Mouse (Mus musculus): ENCODE measurements around the gene Myo7a.

Gene Myo7a

DNA sequence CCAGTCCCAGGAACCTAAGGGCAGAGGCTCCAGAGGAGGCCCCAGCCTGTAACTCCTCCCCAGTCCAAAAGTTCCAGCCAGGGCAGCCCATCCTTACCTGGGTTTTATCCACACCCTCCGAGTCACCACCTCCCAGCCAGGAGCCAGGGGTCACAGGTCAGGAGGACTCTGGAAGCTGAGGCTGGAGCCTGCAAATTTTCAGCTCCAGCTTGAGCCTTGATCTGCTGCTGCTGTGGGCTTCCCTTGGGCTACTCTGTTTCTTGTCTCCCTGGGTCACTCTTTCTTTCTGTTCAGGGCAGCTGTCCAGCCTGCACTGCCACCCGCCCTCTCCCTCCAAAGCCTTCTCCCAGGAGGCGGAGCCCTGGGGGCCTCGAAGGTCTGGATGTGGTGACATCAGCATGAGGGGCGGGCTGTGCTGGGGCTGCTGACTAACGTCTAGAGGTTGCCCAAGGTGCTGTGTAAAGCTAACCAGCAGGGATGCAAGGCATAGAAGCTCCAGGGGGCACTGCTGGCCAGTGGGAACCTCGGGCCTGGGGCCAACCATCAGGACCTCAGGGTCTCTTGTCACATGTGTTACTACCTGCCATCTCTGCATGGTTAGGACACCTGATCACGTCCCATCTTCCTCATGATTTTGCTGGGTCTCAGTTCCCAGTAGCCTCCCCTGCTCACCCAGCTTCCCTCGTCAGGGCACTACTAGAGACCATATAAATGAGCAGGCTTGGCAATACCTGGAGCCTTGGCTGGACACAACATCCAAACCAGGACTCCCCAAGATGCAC lies at the start of gene Myo7a:
Myo7a (minus strand) TSS at position 346 of the 782 bp plus-strand sequence.
- peak; percentile 90 for DNase-seq

DNA sequence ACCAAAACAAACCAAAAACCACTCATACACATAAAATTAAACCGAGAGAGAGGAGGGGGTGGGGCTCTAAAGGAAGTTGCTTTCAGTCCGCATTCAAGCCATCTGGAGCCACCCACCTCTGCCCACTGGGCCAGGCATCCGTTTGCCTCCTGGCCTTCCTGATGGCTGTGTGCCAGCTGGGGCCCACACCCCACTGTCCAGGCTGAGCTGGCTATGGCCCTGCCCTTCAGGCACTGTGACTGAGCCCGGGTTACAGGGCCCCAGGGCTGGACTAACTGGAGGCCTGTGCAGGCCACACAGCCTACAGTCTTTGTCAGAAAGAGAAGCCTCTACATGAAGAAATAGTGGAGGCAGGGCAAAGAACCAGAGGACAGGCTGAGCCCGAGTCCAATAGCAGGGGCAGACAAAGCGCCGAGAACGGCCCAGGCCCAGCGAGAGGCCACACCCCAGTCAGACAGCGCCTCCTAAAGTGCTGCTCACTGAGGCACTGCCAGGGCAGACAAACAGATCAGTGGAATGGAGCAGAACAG lies 45.7 kb upstream of the Myo7a start:
- no peak for DNase-seq

DNA sequence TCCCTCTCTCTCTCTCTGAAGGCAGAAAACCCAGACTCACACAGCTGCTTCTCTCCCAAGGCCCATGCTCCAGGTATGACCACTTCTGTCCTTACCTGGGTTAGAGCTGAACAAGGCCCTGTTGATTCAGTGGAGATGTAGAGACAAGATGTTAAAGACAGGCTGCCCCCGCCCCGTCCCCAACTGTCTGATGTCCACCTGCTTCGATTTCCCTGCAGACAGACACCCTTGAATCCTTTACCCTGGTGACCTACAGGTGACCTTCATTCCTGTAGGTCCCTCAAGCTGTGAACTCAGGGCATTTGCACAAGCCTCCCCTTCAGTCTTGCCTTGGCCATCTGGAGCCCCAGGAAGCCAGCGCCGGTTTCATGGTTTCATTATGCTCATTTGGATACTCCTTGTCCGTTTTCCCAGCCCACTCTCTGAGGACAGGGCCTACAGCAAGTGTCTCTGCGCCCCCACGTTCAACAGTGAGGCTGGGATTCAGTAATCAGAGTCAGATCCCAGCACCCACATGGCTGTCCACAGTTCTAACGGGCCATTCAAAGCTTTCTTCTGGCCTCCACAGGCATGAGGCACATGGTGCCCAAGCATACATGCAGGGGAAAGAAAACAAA lies 45.2 kb upstream of the Myo7a start:
- no peak for DNase-seq

DNA sequence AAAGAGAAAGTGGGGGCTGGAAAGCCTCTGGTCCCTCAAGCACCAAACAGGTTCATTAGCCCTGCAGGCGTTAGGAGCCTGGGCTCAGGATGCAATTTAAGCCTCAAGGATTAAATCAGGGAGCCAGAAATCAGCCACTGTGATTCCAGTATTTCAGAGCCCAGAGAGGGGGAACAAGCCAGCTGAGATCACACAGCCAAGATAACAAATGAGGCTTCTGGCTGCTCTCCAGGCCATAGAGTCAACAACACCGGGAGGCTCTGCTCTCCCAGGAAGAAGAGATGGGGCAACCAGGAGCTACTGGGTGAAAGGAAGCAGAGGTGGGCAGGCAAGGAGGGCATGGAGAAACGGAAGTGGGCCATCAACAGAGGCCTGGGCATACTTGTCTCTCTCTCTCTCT lies 44.4 kb upstream of the Myo7a start:
- no peak for DNase-seq

DNA sequence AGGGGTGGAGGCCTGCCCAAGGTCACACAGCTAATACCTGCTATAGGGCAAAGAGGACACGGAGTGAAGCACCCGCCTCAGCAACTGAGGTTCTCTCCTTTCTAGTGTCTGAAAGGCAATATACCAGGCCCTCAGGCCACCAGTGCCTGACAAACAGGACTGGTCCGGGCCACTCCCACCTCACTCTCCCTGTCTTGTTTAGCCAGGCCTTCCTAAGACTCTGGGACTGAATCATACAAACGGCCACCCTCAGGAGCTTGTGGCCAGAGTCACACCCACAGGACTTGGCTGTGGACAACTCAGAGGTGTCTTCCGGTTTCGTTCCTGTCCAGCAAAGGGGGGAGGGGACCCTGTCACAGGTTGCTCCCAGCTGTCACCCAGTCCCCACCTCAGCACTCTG lies 42.9 kb upstream of the Myo7a start:
- no peak for DNase-seq

DNA sequence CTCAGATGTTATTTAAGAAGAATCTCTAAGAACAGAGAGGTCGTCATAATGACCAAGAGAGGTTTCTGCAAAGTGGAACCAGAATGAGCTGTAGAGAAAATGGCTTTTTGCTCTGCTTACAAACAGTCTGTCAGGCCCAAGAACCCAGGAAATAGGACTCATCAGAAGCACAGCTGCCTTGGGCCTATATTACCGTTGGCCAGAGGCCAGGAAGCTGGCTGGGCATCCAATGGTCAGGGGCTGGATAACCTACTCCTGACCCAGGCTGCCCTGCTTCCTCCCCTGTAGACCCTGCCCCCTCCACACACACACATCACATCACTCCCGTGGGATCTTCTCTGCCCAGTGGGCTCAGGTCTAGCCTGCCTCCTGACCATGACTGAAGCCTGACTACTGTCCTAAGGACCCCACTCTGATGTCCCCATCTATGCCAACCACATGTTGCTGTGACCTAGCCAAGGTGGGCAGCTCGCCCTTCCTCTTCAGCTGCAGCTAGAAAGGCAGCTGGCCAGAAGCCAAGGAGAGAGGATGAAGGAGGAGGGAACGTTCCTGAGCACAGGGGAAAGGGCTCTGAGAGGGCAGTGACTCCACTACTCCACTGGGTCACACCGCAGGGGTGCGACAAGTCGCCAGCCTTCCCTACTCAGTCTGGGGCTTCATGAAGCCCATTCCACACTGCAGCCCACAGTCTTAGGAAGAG lies 40.9 kb upstream of the Myo7a start:
- DNase-seq = no peak

DNA sequence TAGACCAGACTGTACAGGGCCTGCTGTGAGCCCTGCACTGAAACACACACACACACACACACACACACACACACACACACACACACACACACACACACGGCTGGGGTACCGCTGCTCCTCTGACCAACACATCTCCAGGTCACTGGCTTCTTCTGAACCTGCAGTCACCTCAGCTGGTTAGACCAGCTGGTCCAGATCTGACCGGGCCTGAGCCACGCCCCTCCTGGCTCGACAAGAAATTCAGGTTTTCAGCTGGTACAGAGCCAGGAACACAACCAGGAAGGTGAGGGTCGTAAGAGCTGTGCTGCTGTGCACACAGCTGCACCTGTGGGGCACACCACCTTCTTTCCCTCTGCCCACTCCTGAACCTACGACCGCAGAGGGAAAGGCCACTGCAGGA lies 39.2 kb upstream of the Myo7a start:
- DNase-seq = peak; percentile 80

DNA sequence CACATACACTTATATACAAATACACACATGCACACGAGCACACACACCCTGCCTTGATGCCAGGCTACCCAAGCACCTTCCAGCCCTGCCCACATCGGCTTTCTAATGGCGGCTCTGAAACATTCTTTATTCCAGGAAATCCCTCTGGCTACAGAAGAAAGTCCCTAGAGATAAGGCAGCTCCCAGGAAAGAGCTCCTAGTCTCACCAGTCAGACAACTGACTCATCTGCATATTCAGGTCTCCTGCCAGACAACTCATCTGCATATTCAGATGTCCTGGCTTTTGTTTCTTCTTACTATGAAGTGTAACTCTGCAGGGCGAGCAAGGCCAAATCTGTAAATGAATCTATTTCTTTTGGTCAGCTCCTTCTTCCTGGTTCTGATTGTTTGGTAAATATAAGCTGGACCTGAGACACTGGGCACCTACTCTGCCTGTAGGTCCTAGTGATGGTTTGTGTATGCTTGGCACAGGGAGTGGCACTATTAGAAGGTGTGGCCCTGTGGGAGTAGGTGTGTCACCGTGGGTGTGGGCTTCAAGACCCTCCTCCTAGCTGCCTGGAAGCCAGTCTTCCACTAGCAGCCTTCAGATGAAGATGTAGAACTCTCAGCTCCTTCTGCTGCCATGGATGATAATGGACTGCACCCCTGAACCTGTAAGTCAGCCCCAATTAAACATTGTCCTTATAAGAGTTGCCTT lies 38.5 kb upstream of the Myo7a start:
- no peak for DNase-seq

DNA sequence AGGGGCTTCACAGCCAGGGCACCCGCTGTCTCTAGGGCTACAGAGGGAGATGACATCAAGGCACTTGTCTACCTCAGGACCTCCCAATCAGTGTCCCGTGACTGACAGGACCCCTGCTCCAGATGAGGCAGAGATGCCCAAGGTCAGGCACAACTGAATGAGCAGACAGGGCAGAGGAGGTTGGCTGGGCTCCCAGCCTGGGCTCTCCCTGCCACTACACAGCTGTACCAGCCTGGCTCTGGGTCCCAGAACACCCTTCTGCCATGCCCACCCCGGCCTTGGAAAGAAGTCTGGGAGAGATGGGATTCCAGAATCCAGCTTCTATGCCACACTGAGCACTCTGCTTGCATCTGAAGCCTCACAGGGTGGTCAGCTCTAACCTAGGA lies 36.9 kb upstream of the Myo7a start:
- DNase-seq = no peak

DNA sequence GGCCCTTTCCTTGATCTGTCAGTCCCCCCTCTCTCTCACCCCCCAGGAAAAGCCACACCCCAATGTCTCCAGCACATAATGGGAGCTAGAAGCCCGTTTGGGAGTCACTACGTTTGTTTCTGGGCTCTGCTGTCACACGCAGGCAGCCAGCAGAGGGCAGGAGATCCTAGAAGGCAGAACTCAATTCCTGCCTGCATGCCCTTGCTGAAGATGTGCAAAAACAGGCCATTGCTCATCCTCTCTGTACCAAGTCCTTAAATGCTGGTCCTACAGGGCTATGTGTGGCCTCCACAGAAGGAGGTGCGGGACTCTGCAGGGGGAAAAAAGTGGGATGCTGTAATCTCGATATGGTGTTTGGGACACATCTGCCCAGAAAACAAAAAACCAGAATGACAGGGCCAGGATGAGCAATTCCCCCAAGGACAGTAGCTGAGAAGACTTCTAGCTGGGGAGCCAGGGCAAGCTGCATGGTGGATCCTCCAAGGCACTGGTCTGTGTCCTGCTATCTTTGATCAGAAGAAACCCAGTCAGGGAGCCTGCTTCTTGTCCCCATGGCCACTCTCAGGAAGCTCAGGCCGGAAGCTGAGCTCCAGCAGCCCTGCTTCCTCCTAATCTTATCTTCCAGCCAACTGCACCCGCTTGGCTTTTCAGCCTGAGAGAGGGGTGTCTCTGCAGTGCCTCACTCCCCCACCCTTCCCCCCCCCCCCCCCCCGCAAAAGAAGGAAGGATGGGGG lies 36.4 kb upstream of the Myo7a start:
- DNase-seq = peak; percentile 76

DNA sequence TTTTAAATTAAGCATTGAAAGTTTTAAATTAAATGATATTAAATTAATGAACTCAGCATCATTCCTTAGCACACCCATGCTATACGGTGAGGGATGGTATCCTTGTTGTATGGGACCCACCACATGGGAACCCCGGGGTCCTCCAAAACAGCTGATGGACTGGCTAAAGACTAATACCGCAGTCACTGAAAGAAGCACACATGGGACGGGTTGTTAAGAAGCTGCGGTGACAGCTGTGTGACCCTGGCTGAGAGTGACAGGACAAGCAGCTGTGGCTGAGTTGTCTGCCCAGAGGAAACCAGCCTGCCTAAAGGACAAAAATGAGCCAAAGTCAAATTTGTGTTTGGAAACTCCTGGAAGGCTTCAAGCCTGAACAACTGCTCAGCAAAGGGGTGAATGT lies 34.6 kb upstream of the Myo7a start:
- no peak for DNase-seq

DNA sequence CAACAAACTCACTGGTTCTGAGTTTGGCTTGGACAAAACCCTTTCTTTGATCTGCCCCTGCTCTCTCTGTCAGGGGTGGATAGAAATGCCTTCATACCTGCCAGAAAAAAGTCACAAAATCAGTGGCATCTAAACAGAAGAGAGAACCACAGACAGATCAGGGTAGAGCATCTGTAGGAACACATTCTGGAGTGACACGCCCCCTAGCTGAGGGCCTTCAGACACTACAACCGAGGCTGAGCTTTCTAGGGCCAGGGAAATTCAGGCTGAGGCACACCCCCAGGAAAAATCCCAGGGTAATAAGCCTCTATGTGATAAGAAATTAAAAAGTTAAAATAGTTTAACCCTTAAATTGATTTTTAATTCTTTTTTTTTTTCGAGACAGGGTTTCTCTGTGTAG lies 34.0 kb upstream of the Myo7a start:
- no peak for DNase-seq

DNA sequence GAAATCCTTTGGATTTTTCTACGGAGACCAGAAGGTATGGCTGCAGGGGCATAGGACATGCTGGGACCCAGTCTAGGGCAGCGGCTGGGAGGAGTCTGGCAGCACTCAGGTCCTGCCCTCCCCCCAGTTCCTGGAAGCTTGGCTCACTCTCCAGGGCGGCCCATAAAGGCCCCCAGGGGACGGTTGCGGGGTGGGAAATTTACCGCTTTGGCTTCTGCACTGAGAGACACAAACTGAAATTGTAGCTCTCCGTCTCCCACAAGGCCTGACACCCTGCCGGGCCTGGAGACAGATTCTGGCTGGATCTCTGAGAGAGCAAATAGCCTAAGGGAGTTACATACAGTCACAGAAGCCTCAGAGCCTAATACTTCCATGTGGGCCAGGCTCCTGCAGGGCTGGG lies 33.1 kb upstream of the Myo7a start:
- no peak for DNase-seq

DNA sequence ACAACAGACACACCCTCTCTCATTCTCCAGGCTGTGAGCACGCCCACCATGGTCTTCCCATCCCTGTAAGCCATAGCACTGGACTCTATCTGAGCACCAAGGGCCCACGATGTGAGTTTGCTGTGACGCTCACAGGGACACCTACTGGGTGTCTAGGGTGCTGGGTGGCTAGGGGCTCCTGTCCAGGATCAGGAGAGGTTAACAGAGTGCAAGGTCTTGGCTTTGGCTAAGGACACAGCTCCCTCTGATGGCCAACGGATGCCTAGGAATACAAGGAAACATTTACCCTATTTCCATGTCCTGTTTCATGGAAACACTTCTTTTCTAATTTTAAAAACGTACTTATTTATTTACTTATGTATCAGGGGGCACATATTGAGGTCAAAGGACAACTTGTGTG lies 31.2 kb upstream of the Myo7a start:
- DNase-seq = no peak

DNA sequence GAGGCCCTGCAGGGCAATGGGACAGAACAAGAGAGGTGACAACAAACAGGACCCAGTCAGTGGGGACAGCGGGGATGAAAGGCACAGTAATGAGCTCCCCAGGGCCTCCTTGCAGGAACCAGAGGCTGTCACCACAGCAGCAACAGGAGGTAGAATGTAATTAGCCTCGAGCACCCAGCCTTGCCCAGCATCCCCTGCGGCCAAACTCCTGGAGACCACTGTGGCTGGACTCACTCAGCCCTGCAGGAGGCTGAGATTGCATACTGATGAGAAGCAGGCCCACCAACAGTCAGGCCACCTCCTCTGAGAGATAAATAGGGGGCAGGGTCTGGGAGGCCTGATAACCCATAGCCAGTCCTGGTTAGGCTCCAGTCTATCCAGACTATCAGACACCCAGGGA lies 30.5 kb upstream of the Myo7a start:
- no peak for DNase-seq

DNA sequence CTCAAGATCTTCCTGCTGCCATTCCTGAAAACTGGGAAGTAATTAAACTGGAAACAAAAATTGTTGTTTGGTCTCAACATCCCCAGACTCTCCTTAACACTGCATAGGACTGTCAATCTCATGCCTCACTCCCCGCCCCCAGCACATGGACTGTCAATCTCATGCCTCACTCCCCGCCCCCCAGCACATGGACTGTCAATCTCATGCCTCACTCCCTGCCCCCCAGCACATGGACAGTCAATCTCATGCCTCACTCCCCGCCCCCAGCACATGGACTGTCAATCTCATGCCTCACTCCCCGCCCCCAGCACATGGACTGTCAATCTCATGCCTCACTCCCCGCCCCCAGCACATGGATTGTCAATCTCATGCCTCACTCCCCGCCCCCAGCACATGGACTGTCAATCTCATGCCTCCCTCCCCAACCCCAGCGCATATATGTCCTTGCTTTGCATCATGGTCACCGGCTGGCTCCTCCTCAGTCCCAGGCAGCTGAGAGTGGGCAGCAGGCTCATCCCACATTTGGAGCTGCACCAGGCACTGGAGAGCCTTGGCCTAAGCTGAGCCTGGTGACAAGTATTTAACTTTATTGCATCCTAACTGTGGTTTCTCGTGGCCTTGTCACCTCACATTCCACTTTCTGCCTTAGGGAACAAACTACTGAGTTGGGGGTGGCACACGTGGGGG lies 29.5 kb upstream of the Myo7a start:
- DNase-seq = no peak

DNA sequence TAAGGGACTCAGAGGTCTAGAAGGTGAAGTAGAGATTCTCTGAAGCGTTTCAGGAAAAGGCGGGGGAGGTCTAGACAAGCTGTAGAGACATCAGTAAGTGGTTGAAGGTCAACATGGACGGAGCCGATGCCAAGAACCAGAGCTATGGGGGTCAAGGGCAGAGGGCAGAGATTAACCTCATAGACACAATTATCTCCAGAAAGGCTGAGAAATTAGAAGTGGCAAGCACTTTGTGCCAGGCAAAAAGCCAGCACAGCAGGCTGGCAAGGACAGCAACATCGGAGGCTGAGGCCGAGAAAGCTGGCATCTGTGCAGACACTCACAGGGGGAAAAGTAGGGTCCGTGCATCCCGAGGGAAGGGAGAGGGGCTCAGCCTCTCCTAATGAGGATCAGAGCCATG lies 28.4 kb upstream of the Myo7a start:
- peak; percentile 90 for DNase-seq

DNA sequence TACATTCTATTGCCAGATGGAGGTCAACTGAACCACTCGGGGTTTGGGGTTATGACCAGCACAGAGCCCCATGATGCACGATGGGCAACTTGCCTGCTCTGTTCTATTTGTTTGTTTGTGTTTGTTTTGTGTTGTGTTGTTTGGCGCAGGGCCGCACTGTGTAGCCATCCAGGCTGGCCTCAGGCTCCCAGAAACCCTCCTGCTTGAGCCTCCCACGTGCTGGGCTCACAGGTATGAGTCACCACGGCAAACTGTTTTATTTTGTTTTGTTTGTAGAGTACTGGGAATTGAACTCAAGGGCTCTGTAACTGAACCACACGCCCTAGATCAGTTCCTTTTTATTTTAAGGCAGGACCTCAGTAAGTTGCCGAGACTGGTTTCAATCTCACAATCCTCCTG lies 27.1 kb upstream of the Myo7a start:
- no peak for DNase-seq

DNA sequence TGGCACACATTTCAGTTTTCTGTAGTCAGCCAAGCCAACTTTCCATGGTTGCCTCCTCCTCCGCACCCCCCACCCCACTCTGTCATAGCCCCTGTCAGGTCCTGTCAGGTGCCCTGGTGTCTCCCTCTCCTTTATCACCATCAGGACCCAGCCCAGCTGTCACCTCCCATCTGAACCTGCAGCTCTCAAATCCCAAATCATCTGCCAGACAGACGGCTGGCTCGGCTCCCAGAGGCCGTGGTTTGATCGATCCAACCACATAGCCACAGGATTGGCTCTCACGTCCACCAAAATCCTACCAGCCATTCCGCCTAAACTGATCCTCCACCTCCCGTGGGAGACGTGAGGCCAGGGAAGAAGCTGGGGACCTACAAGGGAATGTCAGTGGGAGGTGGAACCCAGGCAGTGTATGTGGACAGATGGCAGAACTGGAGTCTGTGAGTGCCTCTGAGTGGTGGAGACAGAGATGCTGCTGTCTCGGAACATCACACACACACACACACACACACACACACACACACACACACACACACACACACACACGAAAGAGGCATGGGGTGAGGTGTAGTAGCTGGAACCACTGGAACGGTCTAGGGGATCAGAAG lies 26.6 kb upstream of the Myo7a start:
- DNase-seq = no peak

DNA sequence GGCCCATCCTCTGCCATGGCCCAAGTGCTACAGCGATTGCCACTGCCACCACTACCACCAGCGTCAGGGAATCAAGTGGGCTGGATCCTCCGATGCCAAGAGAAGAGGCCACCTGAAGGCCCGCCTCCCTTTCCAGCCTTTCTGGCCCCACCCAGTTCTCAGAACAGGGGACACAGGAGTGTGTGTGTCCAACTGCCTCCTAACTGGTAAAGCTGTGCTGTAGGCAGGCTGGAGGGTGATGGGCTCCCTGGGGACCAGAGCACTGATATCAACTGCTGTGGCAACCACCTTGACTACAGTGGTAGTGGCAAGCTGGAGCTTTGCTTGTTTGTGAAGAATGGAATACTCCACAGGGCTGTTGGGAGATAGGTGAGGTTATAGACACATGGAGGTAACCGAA lies 26.1 kb upstream of the Myo7a start, which contains the start of gene Omp:
Omp (minus strand) TSS at position 101 of the 400 bp plus-strand sequence.
- DNase-seq = no peak

DNA sequence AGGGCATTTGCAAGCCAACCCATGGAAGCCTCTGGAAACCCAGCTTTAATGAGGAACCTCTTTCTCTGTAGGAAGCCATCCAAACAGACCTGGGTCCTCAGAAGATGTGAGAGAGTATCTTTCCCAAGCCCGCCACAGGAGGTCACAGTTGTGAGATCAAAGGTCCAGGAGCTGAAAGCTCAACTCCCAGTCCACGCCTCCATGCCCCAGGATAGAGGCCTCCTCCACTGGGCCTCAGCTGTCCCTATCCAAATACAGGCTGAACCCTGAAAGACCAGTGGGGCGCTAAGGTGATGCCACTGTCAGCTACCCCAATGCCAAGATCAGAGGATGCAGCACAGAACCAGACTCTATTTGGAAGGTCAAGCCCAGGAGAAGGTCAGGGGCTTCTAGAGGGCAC lies 23.3 kb upstream of the Myo7a start:
- no peak for DNase-seq

DNA sequence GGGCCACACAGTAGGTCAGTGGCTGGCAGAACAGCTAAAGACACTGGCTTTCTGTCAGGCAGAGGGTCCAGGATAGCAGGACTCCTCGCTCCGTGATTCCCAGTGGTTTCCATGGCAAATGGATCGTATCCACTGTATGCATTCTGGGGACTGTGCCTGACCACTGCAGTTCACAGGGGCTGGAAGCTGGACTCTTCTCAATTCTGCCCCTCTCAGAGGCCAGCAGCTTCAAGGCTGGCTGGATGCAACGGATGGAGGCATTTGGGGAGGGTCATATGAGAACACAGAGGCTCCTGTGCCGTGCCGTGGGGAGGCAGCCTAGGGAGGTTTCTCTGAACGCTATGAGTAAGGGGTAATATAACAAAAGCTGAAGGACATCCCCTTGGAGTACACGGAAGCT lies 22.9 kb upstream of the Myo7a start:
- DNase-seq = no peak

Measured in kidney, adult 9 months (tissue).